Mouse (Mus musculus) spleen, postnatal 0 days (tissue): ENCODE data around the gene Zfp879. TPM values are rescaled to one million over a fixed set of nuclear protein-coding genes. Genes with fewer than 3 reads are reported as not detected.

Source experiments
- polyA plus RNA-seq: library from polyadenylated mRNA; unstranded; fragments of >200 nt; fragmentation: Nextera tagmentation; extraction: Ambion mirVana; gene quantifications from 2 replicates; pipeline ENCODE4 v1.2.1, GENCODE M21; 2015

Zfp879 gene
- polyA plus RNA-seq: 0.05 and 0.08 TPM in 2 replicates

DNA sequence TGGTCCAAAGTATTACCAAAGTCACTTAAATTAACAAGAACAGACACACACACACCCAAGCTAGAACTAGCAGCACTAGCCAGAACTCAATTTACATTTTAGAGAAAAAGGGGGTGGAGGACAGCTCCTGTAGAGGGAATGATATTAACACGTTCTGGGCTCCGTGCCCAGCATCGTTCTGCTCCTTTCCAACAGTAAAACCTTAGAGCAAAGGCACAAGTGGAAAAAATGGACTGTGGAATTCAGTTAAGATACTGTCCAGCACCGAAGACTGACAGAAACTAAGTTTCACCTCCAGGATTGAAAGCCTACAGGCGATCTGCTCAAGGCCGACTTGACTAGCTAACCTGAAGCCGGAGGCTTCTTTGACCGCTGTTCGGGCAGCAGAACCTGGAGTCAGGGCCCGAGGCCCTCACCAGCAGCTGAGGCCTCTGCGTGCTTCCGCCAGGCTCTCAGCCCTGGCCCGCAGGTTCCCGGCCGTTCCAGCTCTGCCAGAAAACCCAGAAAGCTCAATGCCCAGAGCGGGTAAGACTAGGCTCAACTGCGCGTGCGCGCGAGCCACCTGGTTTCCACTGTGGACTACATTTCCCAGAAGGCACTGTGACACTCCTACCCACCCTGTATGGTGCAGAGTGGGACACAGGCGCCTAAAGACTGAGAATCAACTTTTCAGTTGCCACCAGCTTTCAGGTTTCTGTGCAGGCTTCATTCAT lies at the start of gene Zfp879:
Gene Zfp879, minus strand, starts transcription at position 530 of the 713 bp plus-strand sequence.

DNA sequence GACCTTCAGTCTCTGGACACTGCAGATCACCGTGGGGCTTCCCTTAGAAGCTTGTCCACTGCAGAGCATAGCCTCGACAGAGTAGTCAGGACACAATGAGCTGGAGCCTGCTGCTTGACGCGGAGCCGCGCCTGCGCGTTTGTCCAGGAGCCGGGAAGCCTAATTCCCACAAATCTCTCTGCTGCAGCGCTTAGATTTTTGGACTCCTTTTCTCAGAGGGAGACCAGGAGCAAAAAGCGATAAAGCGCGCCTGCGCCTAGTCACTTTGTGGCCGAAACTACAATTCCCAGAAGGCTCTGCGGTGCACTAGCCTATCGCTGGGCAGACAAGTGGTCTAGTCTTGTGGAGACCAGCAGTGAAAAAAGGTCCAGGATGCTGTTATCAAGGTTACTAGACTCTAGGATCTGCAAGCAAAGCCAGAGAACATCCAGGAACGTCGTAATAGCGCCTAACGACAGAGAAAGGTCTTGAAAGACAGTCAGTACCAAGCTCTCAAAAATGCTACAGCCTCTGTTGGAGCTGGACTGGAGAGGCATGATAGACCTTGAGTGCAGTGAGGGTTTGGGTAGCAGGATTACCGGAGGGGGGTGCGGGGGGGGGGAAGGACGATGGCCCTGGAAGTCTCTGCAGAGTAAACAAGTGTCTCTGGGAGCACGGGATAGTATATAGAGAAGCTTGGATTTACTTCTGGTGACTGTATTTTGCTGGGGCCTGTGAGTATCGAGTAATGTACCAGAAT lies 46.2 kb upstream of the Zfp879 start, which contains the start of gene Zfp454:
Gene Zfp454, minus strand, starts transcription at position 262 of the 739 bp plus-strand sequence.

DNA sequence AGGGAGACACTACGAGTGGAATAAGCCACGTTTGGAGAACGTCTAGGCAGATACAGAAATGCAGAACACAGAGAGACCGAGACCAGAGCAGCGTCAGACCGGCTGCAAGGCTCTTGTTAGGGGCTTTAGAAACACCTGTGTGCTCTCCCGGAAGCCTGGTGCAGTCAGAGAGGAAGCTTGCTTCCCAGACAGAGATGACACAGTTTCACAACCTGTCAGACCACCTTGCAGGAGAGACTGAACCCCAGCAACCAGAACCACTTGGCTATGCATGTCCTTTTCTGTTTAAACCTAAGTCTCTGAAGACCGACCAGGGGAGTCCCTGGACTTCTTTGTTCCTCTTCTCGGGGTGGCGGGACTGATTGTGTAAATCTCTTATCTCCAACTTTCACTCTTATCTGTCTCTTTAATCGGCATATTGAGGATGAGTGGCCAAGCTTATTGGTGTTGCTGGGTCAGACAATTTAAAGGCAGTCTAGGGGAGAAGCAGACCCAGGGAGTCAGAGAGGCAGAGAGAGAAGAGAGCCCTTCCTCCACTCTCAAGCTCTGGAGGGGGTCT lies 8.9 kb upstream of the Zfp879 start, which contains the start of gene Grm6:
Gene Grm6, plus strand, starts transcription at position 509 of the 559 bp plus-strand sequence.

DNA sequence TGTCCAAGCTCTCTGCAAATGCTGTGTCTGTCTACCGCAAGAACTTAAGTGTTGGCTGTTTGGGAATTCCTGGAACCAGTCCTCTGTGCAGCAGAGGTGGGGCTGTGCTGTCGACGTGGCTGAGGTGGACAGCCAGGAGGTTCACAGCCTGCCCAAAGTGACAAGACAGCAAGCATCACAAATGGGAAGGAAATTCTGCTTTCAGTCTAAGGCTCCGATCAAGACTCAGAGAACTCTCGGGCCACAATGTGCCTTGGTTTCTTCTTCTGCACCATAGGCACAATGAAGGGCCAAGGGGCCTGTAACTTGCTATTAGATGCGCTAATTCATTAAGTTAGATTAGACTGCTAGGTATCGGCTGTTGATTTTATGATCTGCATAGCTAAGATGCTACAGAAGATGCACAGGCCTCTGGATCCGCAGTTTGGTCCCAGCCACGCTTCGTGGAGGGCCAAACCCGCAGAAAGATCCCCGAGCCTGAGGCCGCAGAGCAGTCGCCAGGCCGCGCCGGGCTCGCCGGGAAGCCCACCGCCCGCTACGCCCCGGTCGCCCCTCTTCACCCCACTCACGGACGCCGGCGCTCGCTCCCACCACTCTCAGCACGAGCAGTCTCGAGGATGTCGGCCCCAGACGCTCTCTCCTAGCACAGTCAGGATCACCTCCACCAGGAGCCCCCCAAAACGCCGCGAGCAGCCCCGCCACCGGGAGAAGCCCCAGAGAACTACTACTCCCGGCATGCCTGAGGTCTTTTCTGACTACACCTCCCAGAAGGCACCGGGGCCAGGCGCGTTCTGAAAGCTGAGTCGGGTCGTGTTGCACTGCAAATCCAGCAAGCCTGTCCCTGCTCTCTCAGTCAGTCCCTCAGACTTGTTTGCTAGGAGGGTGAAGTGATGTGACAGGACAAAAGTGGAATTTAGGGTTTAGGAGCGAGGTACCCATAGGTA lies 14.1 kb downstream of the Zfp879 start, which contains the start of gene Zfp354c:
Gene Zfp354c, minus strand, starts transcription at position 715 of the 944 bp plus-strand sequence.

Other genes with a start within 250 kb of the Zfp879 start
- 11.5 and 15.3 TPM in 2 replicates for gene Adamts2, start 239.5 kb downstream of the Zfp879 start, polyA plus RNA-seq
- 2.7 and 5.4 TPM in 2 replicates for gene Zfp354c, start 13.8 kb downstream of the Zfp879 start, polyA plus RNA-seq
- gene Grm6, start 9.1 kb upstream of the Zfp879 start, polyA plus RNA-seq: 0.06 and 0.21 TPM in 2 replicates
- 0.47 and 0.59 TPM in 2 replicates for gene Zfp454, start 46.1 kb upstream of the Zfp879 start, polyA plus RNA-seq
- 1.8 and 2.9 TPM in 2 replicates for gene Zfp2, start 74.6 kb upstream of the Zfp879 start, polyA plus RNA-seq
- gene Zfp354b, start 90.1 kb upstream of the Zfp879 start, polyA plus RNA-seq: 0.46 and 0.48 TPM in 2 replicates
- not detected in 2 replicates for gene 4933414I15Rik, start 102.2 kb upstream of the Zfp879 start, polyA plus RNA-seq
- not detected in 2 replicates for gene Prop1, start 112.2 kb upstream of the Zfp879 start, polyA plus RNA-seq
- gene Olfr1378, start 125.0 kb upstream of the Zfp879 start, polyA plus RNA-seq: not detected in 2 replicates
- gene Olfr1377, start 140.4 kb upstream of the Zfp879 start, polyA plus RNA-seq: not detected in 2 replicates
- not detected in 2 replicates for gene Olfr51, start 162.0 kb upstream of the Zfp879 start, polyA plus RNA-seq
- not detected in 2 replicates for gene Olfr54, start 172.7 kb upstream of the Zfp879 start, polyA plus RNA-seq
- gene Olfr1375, start 206.6 kb upstream of the Zfp879 start, polyA plus RNA-seq: not detected in 2 replicates
- 1.2 and 1.9 TPM in 2 replicates for gene Zfp354a, start 217.7 kb upstream of the Zfp879 start, polyA plus RNA-seq